27 mouse cellular contexts compared by ENCODE assay signal in genomic region chr8:3388591-3389338, GRCm38 (mm10). TPM values are rescaled to one million over a fixed set of nuclear protein-coding genes. Genes with fewer than 3 reads are reported as not detected.
"Had no signal": no experiment of that assay in that cellular context is flagged by ENCODE, and none has a peak within 500 bp of the region (broad histone marks: within the 10 kb centered on the region; RNA-seq: fewer than 3 reads in every experiment).

No protein-coding gene starts in this region.

- H3K4me3 ChIP-seq: layer of hippocampus, adult 2 months; limb, embryonic 10.5 days; limb, embryonic 13.5 days; liver, embryonic 12.5 days; liver, embryonic 15.5 days; stomach, embryonic 15.5 days had no signal

- H3K27me3 ChIP-seq: liver, embryonic 12.5 days; liver, embryonic 15.5 days; stomach, embryonic 15.5 days had no signal

- H3K9ac ChIP-seq: limb, embryonic 13.5 days; liver, embryonic 12.5 days; liver, embryonic 15.5 days; stomach, embryonic 15.5 days had no signal

- H3K36me3 ChIP-seq: limb, embryonic 10.5 days; limb, embryonic 13.5 days; liver, embryonic 12.5 days; liver, embryonic 15.5 days; stomach, embryonic 15.5 days had no signal

- H3K27ac ChIP-seq: kidney, postnatal 0 days; layer of hippocampus, adult 2 months; limb, embryonic 10.5 days; limb, embryonic 13.5 days; liver, embryonic 12.5 days; liver, embryonic 15.5 days; stomach, embryonic 15.5 days had no signal

- H3K9me3 ChIP-seq: limb, embryonic 10.5 days; limb, embryonic 13.5 days; liver, embryonic 12.5 days; liver, embryonic 15.5 days; stomach, embryonic 15.5 days had no signal

- DNase-seq: kidney, postnatal 25 days; layer of hippocampus, adult 9-11 months; liver; lung, adult 2 months; lung, postnatal 14 days; lung, postnatal 4 days; midbrain, embryonic 14.5 days; right cerebral cortex, adult 18-20 months; right cerebral cortex, postnatal 14 days; spleen, adult 18-20 months; thymus, adult 18-20 months; thymus, postnatal 4 days had no signal

RNA-seq across cellular contexts. Expression of gene A430078G23Rik, which starts 35.5 kb away (rescaled TPM):
- total RNA-seq: layer of hippocampus, adult 2 months; layer of hippocampus, postnatal 25 days; left cerebral cortex, adult 18-20 months; left cerebral cortex, postnatal 25 days; midbrain, postnatal 0 days had no signal
- polyA plus RNA-seq: kidney, embryonic 14.5 days; limb, embryonic 10.5 days; midbrain, embryonic 11.5 days; midbrain, embryonic 14.5 days; midbrain, postnatal 0 days; neural tube, embryonic 11.5 days; neural tube, embryonic 14.5 days had no signal
